Mouse (Mus musculus): Measurements from ENCODE around the gene Nr1d1.
A peak's percentile ranks its signal among the peaks of the same experiment; 100 is the strongest.

Nr1d1 gene

GRCm38 (mm10) chr11:98774582-98775347, at the start of gene Nr1d1:
TSS of gene Nr1d1 (minus strand) at chr11:98775333.
- no peak for DNase-seq (ENCODE audit: low spot score)

- DNase-seq (ENCODE audit: low spot score), result no peak
Measured at GRCm38 (mm10) chr11:98820968-98821367, 45.8 kb upstream of the Nr1d1 start.

DNA sequence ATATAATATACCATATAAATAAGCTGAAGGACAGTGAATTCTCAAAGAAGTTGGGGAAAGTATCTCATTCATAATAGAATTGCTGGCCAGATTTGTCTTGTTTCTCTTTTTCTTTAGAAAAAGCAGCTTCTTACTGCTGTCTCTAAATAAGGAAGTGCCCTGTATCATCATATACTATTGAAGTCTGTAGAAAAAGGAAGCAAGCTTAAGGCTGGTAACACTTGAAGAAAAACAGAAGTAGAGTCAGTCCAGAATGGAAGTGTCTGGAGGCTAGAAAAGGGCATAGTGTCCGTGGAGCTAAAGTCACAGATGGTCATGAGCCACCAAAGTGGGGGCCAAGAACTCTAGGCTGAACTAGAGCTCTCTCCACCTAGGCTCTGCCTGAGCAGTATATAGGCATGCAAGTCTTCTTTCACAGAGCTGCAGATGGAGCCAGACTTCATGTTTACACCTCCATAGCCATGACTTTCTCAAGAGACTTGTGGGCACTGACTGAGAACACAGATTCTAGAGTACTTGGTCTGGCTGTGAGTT, 41.6 kb upstream of the Nr1d1 start:
- no peak for DNase-seq (ENCODE audit: low spot score)

DNA sequence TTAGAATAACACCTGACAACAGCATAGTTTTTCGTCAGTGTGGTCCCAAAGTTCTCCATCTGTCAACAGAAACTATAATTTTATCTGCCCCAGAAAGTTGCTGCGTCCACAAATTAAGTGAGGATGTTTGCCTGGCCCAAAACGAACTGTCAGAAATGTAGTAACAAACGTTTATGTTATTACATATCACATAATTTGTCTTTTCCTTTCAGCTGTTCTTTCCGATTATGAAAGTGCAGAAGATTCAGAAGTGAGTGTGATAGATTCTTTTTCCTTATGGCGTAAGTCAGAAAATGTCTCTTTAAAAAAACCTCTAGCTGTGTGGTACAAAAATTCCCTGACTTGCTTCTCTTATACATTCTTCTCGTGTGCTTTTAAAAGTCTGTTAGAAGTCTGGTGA, 35.6 kb upstream of the Nr1d1 start:
- DNase-seq (ENCODE audit: low spot score), result no peak

DNA sequence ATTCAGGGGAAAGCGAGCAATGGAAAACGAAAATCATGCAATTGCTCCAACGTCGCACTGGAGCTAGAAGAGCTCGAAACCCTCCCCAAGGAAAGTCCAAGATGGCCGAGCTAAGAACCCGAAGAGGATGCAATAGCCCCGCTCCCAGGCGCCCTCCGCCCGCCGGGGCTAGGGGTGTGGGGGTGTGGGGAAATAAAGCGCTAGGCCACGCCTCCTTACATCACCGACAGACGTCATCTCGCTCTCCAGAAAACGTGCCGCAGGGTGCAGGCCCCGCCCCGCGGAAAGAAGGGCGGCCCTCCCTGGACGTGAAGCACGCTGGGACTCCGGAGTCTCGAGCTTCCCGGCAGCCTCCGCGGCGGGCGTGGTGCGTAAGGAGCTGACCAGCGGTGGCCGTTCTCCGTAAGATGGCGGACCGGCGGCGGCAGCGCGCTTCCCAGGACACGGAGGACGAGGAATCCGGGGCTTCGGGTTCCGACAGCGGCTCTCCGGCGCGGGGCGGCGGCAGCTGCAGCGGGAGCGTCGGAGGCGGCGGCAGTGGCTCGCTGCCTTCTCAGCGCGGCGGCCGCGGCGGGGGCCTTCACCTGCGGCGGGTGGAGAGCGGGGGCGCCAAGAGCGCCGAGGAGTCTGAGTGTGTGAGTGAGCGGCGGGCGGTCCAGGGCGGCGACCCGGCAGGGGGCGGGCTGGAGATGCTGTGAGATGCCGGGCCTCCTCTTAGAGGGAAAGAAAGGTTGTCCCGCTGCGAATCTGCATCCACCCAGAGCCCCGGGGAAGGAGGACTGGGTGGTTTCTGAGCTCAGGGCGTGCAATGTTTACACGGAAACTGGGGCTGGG, 34.5 kb upstream of the Nr1d1 start:
- DNase-seq (ENCODE audit: low spot score), result peak; percentile 94

DNA sequence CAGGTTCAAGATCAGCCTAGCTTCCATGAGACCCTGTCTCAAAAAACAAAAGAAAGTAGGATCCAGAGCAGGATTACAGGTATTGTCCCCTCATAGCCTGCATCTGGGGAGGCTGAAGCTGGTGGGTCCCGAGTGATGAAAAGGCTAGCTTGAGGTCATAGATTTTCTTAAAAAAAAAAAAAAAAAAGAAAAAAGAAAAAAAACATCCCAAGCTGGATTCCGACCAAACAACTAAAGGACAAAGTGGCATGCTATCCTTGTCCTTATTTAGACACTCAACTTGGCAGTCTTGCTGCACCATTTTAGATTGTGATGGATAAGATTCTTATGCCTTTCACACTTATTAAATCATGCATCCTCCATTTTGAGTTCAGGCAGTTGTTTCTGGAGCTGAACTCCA, 33.3 kb upstream of the Nr1d1 start:
- no peak for DNase-seq (ENCODE audit: low spot score)

DNA sequence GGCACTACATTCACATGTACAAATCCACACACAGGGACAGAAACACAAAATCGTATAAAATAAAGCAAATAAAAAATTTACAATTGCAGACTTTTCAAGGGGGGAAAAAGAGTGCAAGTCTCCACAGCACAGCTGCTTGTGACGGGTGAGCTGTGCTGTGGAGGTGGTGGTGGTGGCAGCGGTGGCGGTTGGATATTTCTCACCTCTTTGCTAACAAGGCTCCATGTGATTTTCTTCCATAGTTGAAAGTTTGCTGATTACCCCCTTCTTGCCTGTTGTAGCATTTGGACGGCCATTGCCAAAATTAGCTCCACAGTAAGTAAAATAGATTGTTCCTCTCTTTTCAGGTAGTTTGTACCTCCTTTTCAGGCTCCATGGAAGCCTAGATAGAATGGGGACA, 29.5 kb upstream of the Nr1d1 start, which contains the start of gene Casc3:
Gene Casc3 (plus strand): TSS at position 301 of the 400 bp plus-strand sequence.
- DNase-seq (ENCODE audit: low spot score), result no peak

- no peak for DNase-seq (ENCODE audit: low spot score)
Measured at GRCm38 (mm10) chr11:98797909-98798308, 22.8 kb upstream of the Nr1d1 start.

DNA sequence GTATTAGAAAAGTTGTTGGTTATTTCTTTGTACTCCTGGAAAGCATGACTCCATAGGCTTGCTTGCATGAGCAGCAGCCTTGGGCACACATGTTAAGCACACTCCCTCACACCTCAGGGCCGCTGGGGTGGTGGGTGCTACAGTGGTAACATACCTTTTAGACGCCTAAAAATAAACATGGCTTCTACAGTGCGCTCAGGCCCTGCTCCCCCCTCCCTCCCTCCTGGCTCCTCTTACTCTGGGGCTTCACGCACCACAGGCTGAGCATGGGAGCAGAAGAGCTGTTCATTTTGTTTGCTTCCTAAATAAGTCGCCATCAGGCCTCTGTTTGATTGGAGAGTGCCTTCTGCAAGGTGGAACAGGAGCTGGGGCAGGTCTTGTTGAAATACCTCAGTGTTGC, 22.2 kb upstream of the Nr1d1 start:
- no peak for DNase-seq (ENCODE audit: low spot score)

DNA sequence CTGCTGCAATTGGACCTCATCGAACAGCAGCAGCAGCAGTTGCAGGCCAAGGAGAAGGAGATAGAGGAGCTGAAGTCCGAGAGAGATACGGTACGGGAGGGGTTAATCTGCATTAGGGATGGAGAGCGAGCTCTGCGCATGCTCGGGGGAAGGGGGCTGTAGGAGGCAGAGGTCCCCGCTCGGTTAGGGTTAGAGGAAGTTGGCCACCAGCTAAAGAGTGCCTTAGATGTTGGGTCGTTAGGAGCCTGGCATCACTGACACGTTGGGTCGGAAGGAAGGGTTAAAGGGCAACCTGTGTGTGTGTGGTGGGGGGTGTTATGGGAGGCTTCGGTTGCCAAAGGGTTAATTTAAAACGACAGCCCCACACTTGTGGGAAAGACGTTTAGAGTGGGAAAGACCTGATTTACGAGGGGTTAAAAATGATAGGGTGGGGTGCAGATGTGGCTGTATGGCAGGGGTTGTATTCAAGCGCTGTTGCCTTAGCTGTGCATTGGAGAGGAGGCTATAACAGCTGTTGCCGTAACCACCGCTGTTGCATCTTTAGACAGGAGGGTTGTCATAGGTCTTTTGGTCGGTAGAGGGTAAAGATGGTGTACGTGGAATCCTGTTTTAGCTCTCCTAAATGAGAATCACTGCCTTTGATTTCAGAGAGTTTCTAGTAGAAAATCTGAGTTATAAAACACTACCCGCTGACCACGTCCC, 21.5 kb upstream of the Nr1d1 start:
- no peak for DNase-seq (ENCODE audit: low spot score)

- DNase-seq (ENCODE audit: low spot score), result no peak
Measured at GRCm38 (mm10) chr11:98795714-98796514, 20.8 kb upstream of the Nr1d1 start.

DNA sequence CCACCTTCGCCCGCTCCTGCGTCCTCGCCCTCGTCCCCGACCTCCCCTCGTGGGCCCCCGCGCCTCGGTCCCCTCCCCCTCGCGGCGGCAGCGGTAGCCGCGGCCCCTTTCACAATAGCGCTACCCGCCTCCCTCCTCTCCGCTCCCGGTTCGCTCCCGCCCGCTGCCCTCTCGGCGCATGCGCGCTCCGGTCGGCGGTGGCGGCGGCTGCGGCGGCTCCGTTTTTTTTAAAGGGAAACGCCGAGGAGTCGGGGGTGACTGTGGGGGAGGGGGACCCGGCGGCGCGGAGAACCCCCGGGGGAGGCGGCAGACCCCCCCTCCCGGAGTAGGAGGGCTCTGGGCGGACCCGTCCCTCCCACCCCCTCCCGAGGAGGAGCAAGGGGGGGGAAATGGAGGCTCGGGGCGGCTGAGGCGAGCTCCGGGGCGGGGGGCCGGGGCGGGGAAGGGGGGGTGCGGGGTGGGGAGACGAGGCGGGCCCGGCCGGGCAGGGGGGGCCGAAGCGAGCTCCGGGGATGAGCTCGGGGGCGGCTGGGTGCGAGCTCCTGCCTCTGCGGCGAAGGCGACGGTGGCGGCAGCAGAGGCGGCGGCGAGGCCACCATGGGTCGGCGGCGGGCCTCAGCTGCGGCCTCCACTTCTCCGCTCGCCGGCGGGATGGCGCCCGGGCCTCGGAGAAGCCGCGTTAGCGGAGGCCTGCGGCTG, 20.0 kb upstream of the Nr1d1 start, which contains the start of gene Msl1:
Gene Msl1 (plus strand): TSS at position 502 of the 699 bp plus-strand sequence.
- DNase-seq (ENCODE audit: low spot score), result no peak

GRCm38 (mm10) chr11:98794469-98795014, 19.4 kb upstream of the Nr1d1 start:
- no peak for DNase-seq (ENCODE audit: low spot score)

- DNase-seq (ENCODE audit: low spot score), result no peak
Measured at GRCm38 (mm10) chr11:98792081-98792480, 16.9 kb upstream of the Nr1d1 start.

GRCm38 (mm10) chr11:98791448-98791847, 16.3 kb upstream of the Nr1d1 start:
- no peak for DNase-seq (ENCODE audit: low spot score)

GRCm38 (mm10) chr11:98790631-98791205, 15.6 kb upstream of the Nr1d1 start:
- DNase-seq (ENCODE audit: low spot score), result no peak

DNA sequence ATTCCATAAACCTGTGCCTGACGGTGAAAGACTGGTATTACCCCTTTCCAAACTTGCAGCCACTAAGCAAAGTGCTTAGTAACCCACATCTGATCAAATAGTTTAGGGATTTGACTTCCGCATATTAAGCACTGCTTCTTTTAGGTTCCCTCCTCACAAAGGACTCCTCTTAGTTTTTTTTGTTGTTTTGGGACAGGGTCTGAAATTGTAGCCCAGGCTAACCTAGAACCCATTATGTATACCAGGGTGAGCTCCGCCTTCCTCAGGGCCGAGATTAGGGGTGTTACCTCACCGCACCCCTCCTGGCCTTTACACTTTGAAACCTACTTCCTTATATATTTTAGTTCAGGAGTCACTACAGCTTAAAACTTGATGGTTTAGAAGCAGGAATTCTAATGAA, 14.7 kb upstream of the Nr1d1 start:
- DNase-seq (ENCODE audit: low spot score), result no peak

GRCm38 (mm10) chr11:98789219-98789807, 14.2 kb upstream of the Nr1d1 start:
- no peak for DNase-seq (ENCODE audit: low spot score)

DNA sequence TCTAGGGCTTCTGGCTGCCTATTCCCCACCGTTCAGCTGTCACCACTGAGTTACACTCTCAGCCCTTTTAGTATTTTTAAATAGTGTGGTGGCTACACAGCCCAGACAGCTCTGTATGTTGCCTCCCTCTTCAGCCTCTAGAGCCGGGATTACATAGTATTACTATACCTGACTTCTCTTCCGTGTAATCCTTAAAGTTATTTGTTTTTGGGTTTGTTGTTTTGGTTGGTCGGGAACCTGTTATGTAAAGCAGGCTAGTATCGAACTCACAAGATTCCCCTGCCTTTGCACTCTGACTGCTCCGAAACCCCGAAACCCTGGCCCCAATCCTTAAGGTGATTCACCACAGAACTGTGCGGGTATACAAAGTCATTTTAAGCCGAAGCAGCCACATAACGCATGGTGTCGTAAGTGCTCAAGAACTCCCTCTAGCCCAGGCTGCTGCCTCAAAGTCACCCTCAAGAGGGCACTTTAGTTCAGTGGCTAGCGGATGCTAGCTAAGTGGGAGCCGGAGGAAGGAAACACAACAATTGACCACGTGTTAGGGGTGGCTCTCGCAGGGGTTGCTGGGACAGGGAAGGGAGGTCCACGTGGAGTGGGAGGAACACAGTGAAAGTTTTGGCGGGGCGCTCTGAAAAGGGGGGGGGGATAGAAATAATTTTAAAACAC, 13.6 kb upstream of the Nr1d1 start:
- no peak for DNase-seq (ENCODE audit: low spot score)

All from layer of hippocampus, adult 9-10 months (tissue).